Mouse (Mus musculus): Measurements from ENCODE around the gene Rnf41.

Gene Rnf41

GRCm38 (mm10) chr10:128487861-128488712 is 76.6 kb downstream of the Rnf41 start:
- no peak for DNase-seq (ENCODE audit: low read depth)

GRCm38 (mm10) chr10:128488776-128489175 is 77.3 kb downstream of the Rnf41 start:
- no peak for DNase-seq (ENCODE audit: low read depth)

- no peak for DNase-seq (ENCODE audit: low read depth)
Observed at GRCm38 (mm10) chr10:128489380-128489779, 77.9 kb downstream of the Rnf41 start.

GRCm38 (mm10) chr10:128489785-128490184 is 78.3 kb downstream of the Rnf41 start:
- no peak for DNase-seq (ENCODE audit: low read depth)

- DNase-seq (ENCODE audit: low read depth), result no peak
Observed at GRCm38 (mm10) chr10:128490232-128490631, 78.8 kb downstream of the Rnf41 start.

GRCm38 (mm10) chr10:128490912-128491311 is 79.5 kb downstream of the Rnf41 start:
- DNase-seq (ENCODE audit: low read depth), result no peak
